Mouse (Mus musculus) forebrain, embryonic 14.5 days (tissue): Measurements from ENCODE around the gene Rad23b. TPM values are rescaled to one million over a fixed set of nuclear protein-coding genes. Genes with fewer than 3 reads are reported as not detected.

Source experiments
- ATAC-seq: fragments of 200-750 bp; cut with Nextera tagmentation; 2 replicates; pipeline ENCODE4 v1.8.0; 2017; ENCODE audit warnings: mild to moderate bottlenecking, moderate library complexity
- DNase-seq: peaks from one replicate; pipeline ENCODE4 v3.0.0-alpha.2; 2015; ENCODE audit warnings: low spot score
- H3K27ac ChIP-seq: fragments of 300-500 bp; sonication (generic); 2 replicates; pipeline ENCODE4 v1.5.1; 2014; ENCODE audit warnings: low read depth, mild to moderate bottlenecking, control low read depth, low read length, moderate library complexity
- H3K27me3 ChIP-seq: fragments of 300-500 bp; sonication (generic); replicated peaks from 2 replicates; pipeline ENCODE4 v1.6.1; 2014; ENCODE audit warnings: low read length, control low read depth, mixed read lengths; ENCODE audit not compliant: control insufficient read depth, insufficient read depth
- H3K36me3 ChIP-seq: fragments of 300-500 bp; sonication (generic); 2 replicates; pipeline ENCODE4 v1.6.1; 2014; ENCODE audit warnings: low read length, control low read depth; ENCODE audit not compliant: control insufficient read depth, insufficient read depth
- H3K4me1 ChIP-seq: fragments of 300-500 bp; sonication (generic); 2 replicates; pipeline ENCODE4 v1.6.1; 2014; ENCODE audit warnings: antibody characterized with exemption, low read length, control low read depth; ENCODE audit not compliant: control insufficient read depth, insufficient read depth
- H3K4me2 ChIP-seq: fragments of 300-500 bp; sonication (generic); 2 replicates; pipeline ENCODE4 v1.6.1; 2014; ENCODE audit warnings: mild to moderate bottlenecking, control low read depth, low read length
- H3K4me3 ChIP-seq: fragments of 300-500 bp; sonication (generic); 2 replicates; pipeline ENCODE4 v1.5.1; 2014; ENCODE audit warnings: low read depth, low read length, control low read depth
- H3K9ac ChIP-seq: fragments of 300-500 bp; sonication (generic); 2 replicates; pipeline ENCODE4 v1.6.1; 2014; ENCODE audit warnings: mild to moderate bottlenecking, low read length, control low read depth, moderate library complexity
- H3K9me3 ChIP-seq: fragments of 300-500 bp; sonication (generic); replicated peaks from 2 replicates; pipeline ENCODE4 v1.6.1; 2016; ENCODE audit warnings: low read length, control low read depth, mixed read lengths; ENCODE audit not compliant: control insufficient read depth
- WGBS: fragments of 180-500 bp; shearing (Covaris S2); extraction: QIAGEN DNeasy Blood & Tissue Kit; methylation state at CpG from one replicate; pipeline ENCODE4 v1.1.7; 2014; 5-methylcytosine and 5-hydroxymethylcytosine counted together
- polyA plus RNA-seq: library from polyadenylated mRNA; unstranded; fragments of >200 nt; fragmentation: Nextera tagmentation; extraction: Ambion mirVana; gene quantifications from 2 replicates; pipeline ENCODE4 v1.2.1, GENCODE M21; 2014

Gene Rad23b
- polyA plus RNA-seq, 1 experiment from 2014 or later, result 120 TPM

DNA sequence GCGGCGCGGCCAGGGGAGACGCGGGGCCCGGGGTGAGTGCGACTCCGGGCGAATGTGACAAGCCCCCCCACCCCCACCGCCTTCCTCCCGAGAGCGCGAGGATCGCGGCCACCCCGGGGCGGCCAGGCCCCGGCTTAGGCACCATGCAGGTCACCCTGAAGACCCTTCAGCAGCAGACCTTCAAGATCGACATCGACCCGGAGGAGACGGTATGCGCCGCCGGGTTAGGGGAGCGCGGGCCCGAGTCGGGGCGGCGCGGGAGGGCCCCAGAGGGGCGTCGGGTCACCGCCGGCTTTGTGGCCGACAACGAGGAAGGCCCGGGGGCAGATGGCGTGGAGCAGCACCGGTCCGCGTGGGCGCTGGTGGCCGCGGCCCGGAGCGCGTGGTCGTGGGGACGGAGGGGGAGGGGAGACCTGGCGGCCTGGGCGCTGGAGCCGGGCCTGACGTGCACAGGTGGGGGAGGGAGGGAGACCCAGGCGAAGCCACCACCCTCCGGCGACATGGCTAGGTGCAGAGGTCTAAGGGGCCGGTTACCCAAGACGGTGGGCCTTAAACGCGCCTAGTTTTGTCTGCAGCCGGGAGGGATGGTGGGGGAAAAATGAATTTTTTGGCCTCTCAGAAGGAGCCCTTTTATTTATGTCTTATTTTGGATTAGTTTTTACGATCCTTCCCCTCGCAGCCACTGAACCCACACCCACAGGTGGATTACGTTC, 532 bp downstream of the Rad23b start:
- DNase-seq (peak; percentile 43), ATAC-seq (peak; percentile 52)
- H3K36me3 ChIP-seq, result no peaks in the 10 kb centered on the region
- H3K4me3 ChIP-seq, result peak overlapping the region; percentile 99
- H3K4me1 ChIP-seq, result peaks cover 18% of the 10 kb centered on the region
- H3K9me3 ChIP-seq, result no peaks in the 10 kb centered on the region
- 0% methylated on average over 46 of the region's 66 CpGs for WGBS
- peak overlapping the region; percentile 95 for H3K9ac ChIP-seq
- peak overlapping the region; percentile 80 for H3K4me2 ChIP-seq
- H3K27me3 ChIP-seq, result no peaks in the 10 kb centered on the region
- H3K27ac ChIP-seq, result peak overlapping the region; percentile 87

DNA sequence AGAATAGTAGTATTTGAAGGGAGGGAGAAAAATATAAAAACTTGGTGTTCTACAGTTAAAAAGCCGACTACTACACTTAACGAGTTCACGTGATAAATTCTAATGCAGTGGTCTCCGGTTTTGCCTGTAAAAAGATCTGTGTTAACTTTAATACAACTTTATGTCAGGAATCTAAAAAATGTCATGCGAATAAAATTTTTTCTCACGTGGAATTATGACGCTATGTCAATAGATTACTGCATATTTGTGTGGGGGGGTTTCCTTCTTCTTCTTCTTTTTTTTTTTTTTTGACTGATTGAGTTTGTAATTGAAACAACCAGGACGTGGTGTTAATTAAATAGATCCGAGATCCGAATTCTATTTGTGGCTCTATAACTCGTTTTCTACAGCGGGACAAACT, 1.2 kb downstream of the Rad23b start:
- DNase-seq (no peak), ATAC-seq (no peak)
- Histone ChIP-seq H3K27ac (no peak overlapping the region), H3K9ac (peak overlapping the region; percentile 95), H3K36me3 (no peaks in the 10 kb centered on the region), H3K27me3 (no peaks in the 10 kb centered on the region), H3K4me2 (peak overlapping the region; percentile 80), H3K4me3 (peak overlapping the region; percentile 99), H3K9me3 (no peaks in the 10 kb centered on the region), H3K4me1 (peaks cover 18% of the 10 kb centered on the region)
- WGBS, result 10% methylated on average over 12 of the region's 12 CpGs

DNA sequence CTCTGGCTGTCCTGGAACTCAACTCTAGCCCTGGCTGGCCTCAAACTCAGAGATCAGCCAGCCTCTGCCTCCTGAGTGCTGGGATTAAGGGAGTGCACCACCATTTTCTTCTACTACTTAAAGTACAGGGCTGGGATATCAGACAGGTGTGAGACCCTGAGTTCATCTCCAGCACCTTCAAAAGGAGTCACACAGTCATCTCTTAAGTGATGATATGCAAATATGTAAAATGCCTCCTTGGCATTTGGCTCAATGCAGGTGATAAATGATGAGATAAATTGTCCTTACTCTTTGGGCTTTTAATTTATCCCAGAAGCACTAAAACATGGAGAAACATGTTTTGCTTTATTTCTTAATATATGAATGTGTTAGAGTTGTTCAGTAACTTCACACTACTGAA, 2.0 kb downstream of the Rad23b start:
- Histone ChIP-seq H3K36me3 (no peaks in the 10 kb centered on the region), H3K4me2 (peak overlapping the region; percentile 80), H3K27me3 (no peaks in the 10 kb centered on the region), H3K9ac (no peak overlapping the region), H3K9me3 (no peaks in the 10 kb centered on the region), H3K4me1 (peaks cover 18% of the 10 kb centered on the region), H3K4me3 (no peak overlapping the region), H3K27ac (no peak overlapping the region)
- DNase-seq, result no peak
- ATAC-seq, result no peak

DNA sequence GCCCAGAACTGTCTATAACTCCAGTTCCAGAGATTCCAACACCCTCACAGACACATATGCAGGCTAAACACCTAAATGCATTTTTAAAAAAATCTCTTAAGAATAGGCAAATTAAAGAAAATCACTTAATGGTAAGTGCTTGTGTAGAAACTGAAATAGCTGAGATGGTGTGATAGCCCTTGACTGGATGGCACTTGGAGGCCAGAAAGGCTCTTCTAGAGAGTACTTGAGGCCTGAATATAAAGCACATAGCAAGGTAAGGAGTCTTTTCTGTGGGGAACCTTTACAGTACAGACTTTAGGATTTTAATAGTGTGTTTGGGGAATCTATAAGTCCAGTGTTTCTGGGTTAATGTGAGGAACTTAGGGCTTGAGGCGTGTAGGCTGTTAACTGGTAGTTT, 4.2 kb downstream of the Rad23b start:
- H3K27ac ChIP-seq, result no peak overlapping the region
- H3K9me3 ChIP-seq, result no peaks in the 10 kb centered on the region
- no peak overlapping the region for H3K4me2 ChIP-seq
- H3K4me3 ChIP-seq, result no peak overlapping the region
- H3K4me1 ChIP-seq, result peaks cover 13% of the 10 kb centered on the region
- H3K27me3 ChIP-seq, result no peaks in the 10 kb centered on the region
- no peaks in the 10 kb centered on the region for H3K36me3 ChIP-seq
- H3K9ac ChIP-seq, result no peak overlapping the region
- WGBS, result 88% methylated on average over 1 of the region's 1 CpGs
- ATAC-seq (no peak), DNase-seq (no peak)

DNA sequence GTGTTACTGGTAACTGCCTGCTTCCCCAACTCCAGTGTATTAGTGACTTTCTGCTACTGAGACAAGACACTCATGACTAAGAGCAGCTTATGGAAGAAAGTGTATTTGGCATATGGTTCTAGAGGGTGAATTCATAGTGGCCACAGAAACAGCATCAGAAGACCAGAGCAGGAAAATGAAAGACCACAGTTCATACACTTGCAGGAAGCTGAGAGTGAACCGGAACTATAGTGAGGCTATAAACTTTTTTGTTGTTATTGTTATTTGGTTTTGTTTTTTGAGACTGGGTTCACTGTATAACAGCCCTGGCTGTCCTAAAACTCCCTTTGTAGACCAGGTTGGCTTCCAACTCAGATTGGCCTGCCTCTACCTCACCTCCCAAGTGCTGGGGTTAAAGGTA, 6.0 kb downstream of the Rad23b start:
- Histone ChIP-seq H3K27ac (no peak overlapping the region), H3K4me3 (no peak overlapping the region), H3K9ac (no peak overlapping the region), H3K27me3 (no peaks in the 10 kb centered on the region), H3K4me2 (no peak overlapping the region), H3K4me1 (peaks cover 13% of the 10 kb centered on the region), H3K36me3 (no peaks in the 10 kb centered on the region), H3K9me3 (no peaks in the 10 kb centered on the region)
- DNase-seq, result no peak
- 95% methylated on average over 1 of the region's 1 CpGs for WGBS
- ATAC-seq, result no peak

DNA sequence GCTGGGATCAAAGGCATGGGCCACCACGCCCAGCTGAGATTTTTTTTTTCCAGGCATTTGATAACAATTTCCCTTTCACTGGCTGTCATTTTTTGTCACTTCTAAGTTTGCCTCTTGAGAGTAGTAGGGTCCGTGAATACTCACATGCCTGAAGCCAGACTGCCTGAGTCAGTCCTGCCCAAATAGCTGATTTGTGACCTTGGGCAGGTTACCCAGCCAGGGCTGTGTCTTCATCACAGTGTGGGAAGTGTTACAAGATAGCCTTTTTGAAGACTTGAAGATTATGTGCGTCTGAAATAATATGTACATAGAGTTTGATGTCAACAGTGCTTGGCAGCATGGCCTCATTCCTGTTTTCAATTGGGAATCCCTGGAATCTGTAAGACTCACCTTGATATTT, 6.9 kb downstream of the Rad23b start:
- no peak overlapping the region for H3K4me2 ChIP-seq
- no peak for ATAC-seq
- no peaks in the 10 kb centered on the region for H3K36me3 ChIP-seq
- H3K4me3 ChIP-seq, result no peak overlapping the region
- DNase-seq, result no peak
- no peak overlapping the region for H3K27ac ChIP-seq
- H3K27me3 ChIP-seq, result no peaks in the 10 kb centered on the region
- WGBS, result 96% methylated on average over 3 of the region's 3 CpGs
- no peaks in the 10 kb centered on the region for H3K9me3 ChIP-seq
- peaks cover 7% of the 10 kb centered on the region for H3K4me1 ChIP-seq
- no peak overlapping the region for H3K9ac ChIP-seq

DNA sequence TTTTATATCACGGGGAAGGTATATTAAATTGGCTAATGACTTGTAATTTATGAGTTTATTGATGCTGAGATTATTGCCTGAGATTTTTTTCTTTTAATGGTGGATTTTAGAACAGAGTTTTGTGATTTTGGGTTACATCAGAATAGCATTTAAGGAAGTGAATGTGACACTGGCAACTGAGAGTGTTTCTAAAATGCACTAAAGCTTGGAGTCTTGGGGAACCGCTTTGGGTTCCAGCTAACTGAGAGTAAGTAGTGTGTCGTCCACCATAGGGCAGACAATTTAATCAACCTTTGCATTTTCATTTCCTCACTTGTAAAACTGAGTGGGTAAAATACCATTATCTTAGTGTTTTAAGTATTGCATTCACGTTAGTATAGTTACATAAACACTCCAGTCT, 14.0 kb downstream of the Rad23b start:
- DNase-seq (no peak), ATAC-seq (no peak)
- H3K4me1 ChIP-seq, result no peaks in the 10 kb centered on the region
- no peaks in the 10 kb centered on the region for H3K27me3 ChIP-seq
- no peaks in the 10 kb centered on the region for H3K9me3 ChIP-seq
- no peak overlapping the region for H3K4me2 ChIP-seq
- 97% methylated on average over 4 of the region's 4 CpGs for WGBS
- peaks cover 6% of the 10 kb centered on the region; the same call in 1 of the 2 replicates for H3K36me3 ChIP-seq
- no peak overlapping the region for H3K9ac ChIP-seq
- no peak overlapping the region for H3K27ac ChIP-seq
- no peak overlapping the region for H3K4me3 ChIP-seq

DNA sequence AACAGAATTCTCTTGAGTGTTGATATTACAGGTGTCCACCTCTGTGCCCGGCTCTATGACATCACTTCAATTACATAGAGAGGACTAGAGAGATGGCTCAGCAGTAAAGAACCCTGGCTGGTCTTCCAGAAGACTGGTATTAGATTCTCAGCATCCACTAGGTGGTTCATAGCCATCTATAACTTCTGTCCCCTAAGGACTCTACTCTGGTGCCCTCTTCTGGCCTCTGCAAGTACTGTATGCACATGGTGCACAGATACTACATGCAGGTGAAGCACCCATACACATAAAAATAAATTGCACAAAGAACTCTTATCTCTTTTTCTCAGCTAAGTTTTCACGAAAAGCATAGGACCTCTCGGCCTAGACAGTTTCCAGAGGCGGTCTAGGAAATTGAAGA, 14.5 kb downstream of the Rad23b start:
- H3K9ac ChIP-seq, result no peak overlapping the region
- peaks cover 9% of the 10 kb centered on the region; the same call in 1 of the 2 replicates for H3K36me3 ChIP-seq
- no peaks in the 10 kb centered on the region for H3K4me1 ChIP-seq
- peak; percentile 10 for DNase-seq
- H3K9me3 ChIP-seq, result no peaks in the 10 kb centered on the region
- no peak overlapping the region for H3K27ac ChIP-seq
- H3K4me3 ChIP-seq, result no peak overlapping the region
- ATAC-seq, result no peak
- 96% methylated on average over 4 of the region's 4 CpGs for WGBS
- no peaks in the 10 kb centered on the region for H3K27me3 ChIP-seq
- no peak overlapping the region for H3K4me2 ChIP-seq

DNA sequence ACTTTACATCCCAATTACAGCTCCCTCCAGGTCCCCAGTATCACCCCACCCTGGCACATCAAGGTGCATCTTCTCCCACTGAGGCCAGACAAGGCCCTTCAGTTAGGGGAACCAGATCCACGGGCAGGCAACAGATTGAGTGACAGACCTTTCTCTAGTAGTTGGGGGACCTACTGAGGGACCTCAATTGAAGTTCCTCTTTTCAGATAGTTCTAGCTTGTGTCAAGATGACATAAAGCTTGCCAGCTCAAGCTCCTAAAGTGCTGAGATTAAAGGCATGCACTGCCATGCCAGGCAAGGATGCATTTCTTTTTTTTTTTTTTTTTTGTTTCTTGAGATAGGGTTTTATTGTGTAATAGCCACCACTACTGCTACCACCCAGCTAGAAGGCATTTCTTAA, 16.2 kb downstream of the Rad23b start:
- no peak overlapping the region for H3K9ac ChIP-seq
- 58% methylated on average over 1 of the region's 1 CpGs for WGBS
- no peak overlapping the region for H3K4me2 ChIP-seq
- peaks cover 18% of the 10 kb centered on the region for H3K36me3 ChIP-seq
- H3K27me3 ChIP-seq, result no peaks in the 10 kb centered on the region
- no peak for ATAC-seq
- DNase-seq, result no peak
- H3K27ac ChIP-seq, result no peak overlapping the region
- H3K4me3 ChIP-seq, result no peak overlapping the region
- no peaks in the 10 kb centered on the region for H3K9me3 ChIP-seq
- H3K4me1 ChIP-seq, result no peaks in the 10 kb centered on the region
